1 mouse cellular context compared by ENCODE assay signal in genomic region chr12:69724711-69725460, GRCm38 (mm10).
TF ChIP-seq lines count a peak whose summit lies in the region.

Gene L2hgdh, minus strand, starts transcription at chr12:69724873.
Gene Atp5s, plus strand, starts transcription at chr12:69724950.

TF ChIP-seq in CH12.LX, 34 proteins besides CTCF, POLR2A, EP300 and RAD21 (continued from another document):
- TF ChIP-seq CHD2 (IDR thresholded peaks at IDR 0.05; ENCODE audit: low read length) (no peak), HCFC1 (IDR thresholded peaks at IDR 0.05; ENCODE audit: low read depth, low read length) (no peak), SIN3A (IDR thresholded peaks at IDR 0.05; ENCODE audit: low read length) (no peak; the same call in 1 of the 2 replicates), MAX (IDR thresholded peaks at IDR 0.05; ENCODE audit: low read length) (peak; percentile 66; the same call in 1 of the 2 replicates), KAT2A (IDR thresholded peaks at IDR 0.05; ENCODE audit: insufficient replicate concordance, low read length) (no peak), JUN (IDR thresholded peaks at IDR 0.05; ENCODE audit: insufficient read depth, low read depth, low read length) (no peak), RCOR1 (conservative IDR thresholded peaks at IDR 0.05; ENCODE audit: low read depth, low read length) (no peak), BHLHE40 (IDR thresholded peaks at IDR 0.05; ENCODE audit: low read depth, low read length) (no peak), ZMIZ1 (IDR thresholded peaks at IDR 0.05; ENCODE audit: low read depth, low read length) (peak; percentile 87; the same call in 1 of the 2 replicates), E2F4 (IDR thresholded peaks at IDR 0.05; ENCODE audit: insufficient replicate concordance, low read depth, low read length) (no peak), ZNF384 (IDR thresholded peaks at IDR 0.05; ENCODE audit: low read depth, low read length) (no peak), MXI1 (IDR thresholded peaks at IDR 0.05; ENCODE audit: low read depth, low read length) (peak; percentile 96), POLR2AphosphoS2 (IDR thresholded peaks at IDR 0.05; ENCODE audit: low read depth, low read length) (no peak; the same call in 1 of the 2 replicates), ETS1 (conservative IDR thresholded peaks at IDR 0.05; ENCODE audit: low read depth, low read length) (no peak), MEF2A (IDR thresholded peaks at IDR 0.05; ENCODE audit: borderline replicate concordance, low read depth, low read length) (no peak), NRF1 (IDR thresholded peaks at IDR 0.05; ENCODE audit: low read depth, low read length) (peak; percentile 50; the same call in 1 of the 2 replicates), ZKSCAN1 (IDR thresholded peaks at IDR 0.05; ENCODE audit: borderline replicate concordance, low read depth, low read length) (no peak), MAZ (IDR thresholded peaks at IDR 0.05; ENCODE audit: low read depth, low read length) (peak; percentile 44; the same call in 1 of the 2 replicates), CHD1 (IDR thresholded peaks at IDR 0.05; ENCODE audit: low read depth, low read length) (no peak)
